Mouse (Mus musculus) liver, postnatal 0 days (tissue): ENCODE data around the gene Insl6.

Source experiments
- CTCF ChIP-seq: sonication (generic); IDR thresholded peaks from 2 replicates; pipeline ENCODE4 v1.5.1; 2016; ENCODE audit warnings: antibody characterized with exemption, low read depth
- EP300 ChIP-seq: IDR thresholded peaks from 2 replicates; pipeline ENCODE4 v1.6.1; 2016; ENCODE audit warnings: antibody characterized with exemption, low read depth, mild to moderate bottlenecking

GRCm38 (mm10) chr19:29297366-29297765 lies 27.8 kb downstream of the Insl6 start:
- TF ChIP-seq CTCF (no peak), EP300 (no peak)
